Mouse (Mus musculus): ENCODE data around the gene Ube2m. TPM values are rescaled to one million over a fixed set of nuclear protein-coding genes. Genes with fewer than 3 reads are reported as not detected.

Ube2m gene
- polyA plus RNA-seq, 2 experiments from 2014 or later = 7.9 to 14.3 TPM

DNA sequence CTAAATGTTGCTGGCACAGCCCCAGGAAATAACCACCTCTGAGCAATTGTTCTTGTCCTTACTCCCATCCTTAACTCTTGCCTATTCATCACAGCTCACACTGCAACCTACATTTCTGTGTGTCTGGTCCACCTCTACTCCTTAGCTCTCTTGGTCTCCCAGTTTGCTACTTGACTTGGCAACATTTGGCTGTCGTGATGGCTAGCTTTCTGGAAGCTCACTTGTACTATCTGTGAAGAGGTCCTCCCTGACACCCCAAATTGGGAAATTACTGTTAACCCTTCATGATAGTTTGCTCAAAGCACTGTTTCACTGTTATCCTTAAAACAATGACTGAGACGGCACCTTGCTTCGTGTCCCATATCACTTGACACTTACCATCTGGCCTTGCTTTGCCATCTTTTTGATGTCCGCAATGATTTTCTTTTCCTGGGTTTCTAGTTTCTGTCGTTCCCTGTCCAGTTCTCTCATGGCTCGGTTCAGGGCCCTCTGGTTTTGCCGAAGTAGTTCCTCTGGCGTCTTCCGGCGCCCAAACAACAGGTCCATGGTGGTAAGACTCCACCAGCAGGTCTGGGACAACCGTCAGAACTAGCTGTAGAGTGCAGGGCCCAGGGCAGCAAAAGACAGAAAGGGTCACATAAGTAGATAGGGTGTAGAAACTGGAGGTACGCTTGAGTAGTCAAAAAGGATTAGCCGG is 4.5 kb downstream of the Ube2m start:
- ATAC-seq = no peak

DNA sequence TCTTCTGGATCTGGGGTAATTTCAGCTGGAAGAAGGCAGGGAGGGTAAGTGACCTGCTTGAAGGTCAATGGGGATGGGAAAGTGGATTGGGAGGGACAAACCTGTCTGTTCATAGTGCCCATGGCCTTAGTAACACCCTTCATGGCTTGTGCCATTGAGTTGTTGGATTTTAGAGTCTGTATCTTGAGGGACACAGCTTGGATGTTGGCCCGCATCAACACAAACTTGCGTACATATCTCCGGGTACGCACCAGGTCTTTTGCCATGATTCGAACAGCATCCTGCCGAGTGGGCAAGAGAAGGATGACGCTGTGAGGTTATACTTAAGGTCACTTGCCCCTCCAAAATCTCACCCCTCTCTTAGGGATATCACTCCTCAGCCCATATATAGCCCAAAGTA is 5.5 kb downstream of the Ube2m start:
- no peak for ATAC-seq

DNA sequence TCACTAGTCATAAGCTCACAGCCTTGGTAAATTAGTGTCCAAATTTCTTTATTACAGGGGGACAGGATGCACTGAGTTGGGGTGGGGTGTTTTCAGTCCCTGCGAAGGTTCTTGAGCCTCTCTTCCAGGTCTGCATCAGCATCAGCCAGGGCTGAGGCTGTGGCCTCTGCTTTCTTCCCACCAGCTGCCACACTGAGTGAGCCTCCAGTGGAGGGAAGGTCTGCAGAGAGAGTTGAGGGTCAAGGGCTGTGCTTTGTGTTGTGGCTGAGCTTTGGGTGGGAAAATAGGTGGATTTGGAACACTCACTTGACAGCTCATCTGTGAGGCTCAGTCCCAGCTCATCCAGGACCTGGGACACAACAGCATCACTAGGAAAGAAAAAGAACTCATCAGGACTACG is 6.1 kb downstream of the Ube2m start:
- no peak for ATAC-seq

DNA sequence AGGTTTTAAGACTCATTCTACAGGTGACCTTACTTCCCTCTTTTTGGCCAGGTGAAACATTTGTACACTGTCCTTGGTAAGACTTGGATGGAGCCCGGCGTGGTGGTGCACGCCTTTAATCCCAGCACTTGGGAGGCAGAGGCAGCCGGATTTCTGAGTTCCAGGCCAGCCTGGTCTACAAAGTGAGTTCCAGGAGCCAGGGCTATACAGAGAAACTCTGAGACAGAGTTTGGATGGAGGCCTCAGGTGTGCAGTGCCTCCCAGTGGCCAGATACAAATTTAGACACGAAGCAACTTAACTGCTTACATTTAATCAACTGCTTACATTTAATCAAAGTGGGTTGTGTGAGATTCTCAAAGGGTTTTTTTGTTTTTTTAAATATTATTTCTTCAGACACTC is 7.0 kb downstream of the Ube2m start:
- no peak for ATAC-seq

GRCm38 (mm10) chr7:13028986-13029385 is 9.1 kb downstream of the Ube2m start:
- no peak for ATAC-seq

DNA sequence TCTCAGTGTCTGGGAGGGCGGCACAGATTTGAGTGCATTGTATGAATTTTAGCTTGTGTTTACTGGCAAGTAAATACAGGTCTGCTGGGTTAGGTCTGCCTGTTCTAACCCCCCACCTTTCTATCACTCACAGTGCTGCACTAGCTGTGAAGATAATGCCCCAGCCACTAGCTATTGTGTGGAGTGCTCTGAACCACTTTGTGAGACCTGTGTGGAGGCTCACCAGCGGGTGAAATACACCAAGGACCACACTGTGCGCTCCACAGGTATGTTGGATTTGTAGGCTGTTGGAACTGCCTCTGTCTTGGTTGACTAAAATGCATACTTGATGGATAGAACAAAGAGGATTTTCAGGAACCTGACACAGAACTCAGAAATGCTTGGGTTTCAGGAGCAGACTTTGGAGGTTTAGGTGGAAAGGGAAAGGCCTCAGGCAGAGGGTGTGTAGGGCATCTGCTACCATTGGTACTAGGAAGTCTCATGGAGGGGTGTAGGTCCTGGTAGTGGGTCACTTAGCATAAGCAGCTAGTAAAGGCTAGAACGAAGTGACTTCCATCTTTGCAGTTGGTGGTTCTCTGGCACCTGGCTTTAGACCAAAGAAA is 12.5 kb downstream of the Ube2m start:
- no peak for ATAC-seq

- peak; percentile 10 for ATAC-seq
These were observed 13.3 kb downstream of the Ube2m start for GRCm38 (mm10) chr7:13024805-13025204.

GRCm38 (mm10) chr7:13023928-13024731 is 13.9 kb downstream of the Ube2m start:
- ATAC-seq = peak; percentile 80

- peak; percentile 25 for ATAC-seq
These were observed 15.1 kb downstream of the Ube2m start for GRCm38 (mm10) chr7:13022773-13023535.

DNA sequence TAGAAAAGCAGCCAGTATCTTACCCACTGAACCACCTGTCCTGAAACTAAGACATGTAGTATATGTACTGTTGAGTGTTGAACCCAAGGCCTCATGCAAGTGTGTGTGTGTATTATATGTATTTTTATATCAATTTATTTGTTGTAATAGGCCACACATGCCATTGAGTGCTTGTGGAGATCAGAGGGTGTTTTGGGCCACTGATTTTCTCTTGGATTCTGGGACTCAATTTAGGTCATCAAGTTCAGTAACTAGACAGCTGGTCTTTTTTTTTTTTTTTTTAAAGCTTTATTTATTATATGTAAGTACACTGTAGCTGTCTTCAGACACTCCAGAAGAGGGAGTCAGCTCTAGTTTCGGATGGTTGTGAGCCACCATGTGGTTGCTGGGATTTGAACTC is 22.9 kb downstream of the Ube2m start:
- ATAC-seq = no peak

- no peak for ATAC-seq
These were observed 23.7 kb downstream of the Ube2m start for GRCm38 (mm10) chr7:13014275-13014839.

- ATAC-seq = no peak
These were observed 24.4 kb downstream of the Ube2m start for GRCm38 (mm10) chr7:13013671-13014070.

GRCm38 (mm10) chr7:13010005-13010908 is 27.8 kb downstream of the Ube2m start, which contains the start of gene Zbtb45:
TSS of gene Zbtb45 (minus strand) at chr7:13010034.
- no peak for ATAC-seq

- ATAC-seq = peak; percentile 87
These were observed 28.7 kb downstream of the Ube2m start for GRCm38 (mm10) chr7:13009143-13010004.

DNA sequence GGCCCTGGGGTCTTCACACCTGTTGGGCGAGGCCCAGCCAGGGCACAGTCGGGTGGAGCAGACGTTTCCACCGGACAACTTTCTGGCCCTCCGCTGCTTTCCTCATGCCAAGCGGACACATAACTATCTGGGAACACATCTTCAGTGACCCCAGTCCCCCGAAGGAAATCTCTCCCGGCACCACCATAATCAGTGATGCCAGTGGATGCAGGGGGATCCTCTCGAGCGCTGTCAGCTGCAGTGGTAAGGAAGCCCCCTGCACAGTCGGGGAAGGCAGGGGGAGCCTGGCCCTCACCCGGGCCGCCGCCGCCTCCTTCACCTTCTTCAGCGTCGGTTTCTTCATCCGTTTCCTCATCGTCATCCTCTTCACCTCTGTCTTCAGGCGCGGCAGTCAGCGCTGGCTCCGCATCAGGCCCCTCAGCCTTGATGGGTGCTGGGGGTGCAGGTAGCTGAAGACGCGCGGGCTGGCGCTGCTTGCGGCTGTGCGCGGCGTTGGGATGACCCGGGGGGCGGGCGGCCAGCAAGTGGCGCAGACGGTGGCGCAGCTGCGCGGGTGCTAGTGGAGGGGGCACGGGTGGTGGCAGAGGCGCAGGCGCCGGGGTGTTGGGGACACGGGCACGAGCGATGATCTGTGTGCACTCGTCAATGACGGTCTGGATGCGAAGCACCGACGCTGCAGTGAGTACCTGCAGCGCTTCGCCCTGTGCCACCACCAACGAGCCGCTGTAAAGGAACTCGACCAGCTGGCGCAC is 30.6 kb downstream of the Ube2m start:
- no peak for ATAC-seq

GRCm38 (mm10) chr7:13006531-13006930 is 31.5 kb downstream of the Ube2m start:
- ATAC-seq = no peak

DNA sequence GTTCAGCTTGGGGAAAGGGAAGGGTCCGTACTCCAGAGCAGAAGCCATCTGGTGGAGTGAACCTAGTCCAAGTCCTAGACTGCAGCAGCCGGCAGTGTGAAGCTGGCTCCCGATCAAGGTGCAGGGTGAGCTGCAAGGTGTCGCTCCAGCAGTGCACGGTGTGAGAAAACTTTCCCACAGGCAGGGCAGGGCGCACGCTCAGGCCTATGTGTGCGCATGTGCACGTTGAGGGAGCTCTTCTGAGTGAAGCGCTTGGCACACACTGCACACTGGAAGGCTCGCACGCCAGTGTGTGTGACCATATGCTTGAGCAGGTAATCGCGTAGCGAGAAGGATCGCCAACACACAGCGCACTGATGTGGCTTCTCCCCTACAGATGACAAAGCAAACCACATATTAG is 32.1 kb downstream of the Ube2m start:
- ATAC-seq = no peak

GRCm38 (mm10) chr7:13003380-13003779 is 34.7 kb downstream of the Ube2m start:
- no peak for ATAC-seq

GRCm38 (mm10) chr7:13001584-13001983 is 36.5 kb downstream of the Ube2m start:
- ATAC-seq = no peak

GRCm38 (mm10) chr7:12998851-12999250 is 39.2 kb downstream of the Ube2m start, which contains the start of gene Trim28:
TSS of gene Trim28 (plus strand) at chr7:12999114.
- no peak for ATAC-seq

All from CD4-positive, CD25-positive, alpha-beta regulatory T cell, adult 4 months (primary cell).